Mouse (Mus musculus) bone marrow, adult 2 months (tissue): ENCODE measurements around the gene Hira.

Experiments
- CTCF ChIP-seq: fragments of 200-500 bp; IDR thresholded peaks from 2 replicates; pipeline ENCODE4 v1.5.1; 2011; ENCODE audit warnings: low read length, control low read depth; ENCODE audit not compliant: control insufficient read depth, insufficient read depth
- POLR2A ChIP-seq: fragments of 200-500 bp; IDR thresholded peaks from 2 replicates; pipeline ENCODE4 v1.6.1; 2011; ENCODE audit warnings: low read depth, mild to moderate bottlenecking, control low read depth, low read length, borderline replicate concordance; ENCODE audit not compliant: control insufficient read depth

- TF ChIP-seq POLR2A (no peak), CTCF (no peak)
These were observed 18.3 kb upstream of the Hira start for GRCm38 (mm10) chr16:18858551-18858950.
